Mouse (Mus musculus) stomach, embryonic 16.5 days (tissue): ENCODE results near the gene Ankmy2. TPM values are rescaled to one million over a fixed set of nuclear protein-coding genes. Genes with fewer than 3 reads are reported as not detected.

Experiments
- polyA plus RNA-seq: library from polyadenylated mRNA; unstranded; fragments of >200 nt; fragmentation: Nextera tagmentation; extraction: Ambion mirVana; gene quantifications from 2 replicates; pipeline ENCODE4 v1.2.1, GENCODE M21; 2015

Ankmy2 gene
- polyA plus RNA-seq, 1 experiment from 2014 or later: 40.8 TPM

Other genes with a start within 250 kb of the Ankmy2 start
- 0.50 and 1.4 TPM in 2 replicates for gene Agr3, start 231.5 kb upstream of the Ankmy2 start, polyA plus RNA-seq
- gene Agr2, start 164.2 kb upstream of the Ankmy2 start, polyA plus RNA-seq: 255 and 340 TPM in 2 replicates
- 127 and 130 TPM in 2 replicates for gene Tspan13, start 114.6 kb upstream of the Ankmy2 start, polyA plus RNA-seq
- 175 and 181 TPM in 2 replicates for gene Bzw2, start 966 bp downstream of the Ankmy2 start, polyA plus RNA-seq
- gene Lrrc72, start 96.3 kb downstream of the Ankmy2 start, polyA plus RNA-seq: not detected in 2 replicates
- gene Sostdc1, start 157.0 kb downstream of the Ankmy2 start, polyA plus RNA-seq: 11.0 and 11.1 TPM in 2 replicates
- gene Ispd, start 224.3 kb downstream of the Ankmy2 start, polyA plus RNA-seq: 8.2 and 10.4 TPM in 2 replicates
- 0.34 and 1.9 TPM in 2 replicates for gene D630036H23Rik, start 225.1 kb downstream of the Ankmy2 start, polyA plus RNA-seq